Mouse (Mus musculus): ENCODE data around the gene Cog5.

Gene Cog5

DNA sequence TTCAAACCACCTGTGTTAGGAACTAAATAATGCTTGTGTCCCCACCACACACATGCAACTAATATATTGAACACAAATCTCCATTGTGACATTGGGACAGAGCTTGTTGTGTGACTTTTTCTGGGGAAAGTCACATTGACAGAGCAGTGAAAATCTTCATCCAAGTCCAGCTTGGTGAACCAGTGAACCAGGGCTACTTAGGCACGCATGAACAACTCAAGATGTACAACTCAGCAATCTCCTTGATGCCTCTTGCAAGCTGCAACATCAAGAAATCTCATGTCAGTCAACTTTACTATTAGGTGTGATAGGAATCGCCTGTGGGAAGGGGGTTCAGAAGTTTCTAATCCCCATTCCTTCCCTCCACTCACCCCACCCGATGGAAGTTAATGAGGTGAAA is 169.0 kb downstream of the Cog5 start:
- ATAC-seq (ENCODE audit: low TSS enrichment): no peak

DNA sequence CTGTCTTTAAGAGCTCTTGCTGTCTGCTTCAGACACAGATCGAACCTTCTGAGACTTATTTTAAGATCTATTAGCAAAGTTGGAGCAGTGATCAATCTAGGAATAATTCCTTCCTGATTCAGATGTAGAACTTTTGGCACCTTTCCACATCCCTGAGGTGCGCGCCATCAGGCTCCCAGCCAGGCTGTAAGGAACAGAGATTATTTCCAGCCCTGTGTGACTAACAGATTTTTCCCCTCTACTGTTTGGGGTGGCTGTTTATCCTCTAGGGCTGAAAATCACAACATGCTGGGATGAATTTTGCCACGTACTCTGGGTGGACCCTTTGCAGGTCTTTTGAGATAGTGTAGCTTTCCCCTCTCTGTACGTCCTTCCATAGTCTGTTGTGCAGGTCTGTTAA is 170.2 kb downstream of the Cog5 start:
- ATAC-seq (ENCODE audit: low TSS enrichment): no peak

DNA sequence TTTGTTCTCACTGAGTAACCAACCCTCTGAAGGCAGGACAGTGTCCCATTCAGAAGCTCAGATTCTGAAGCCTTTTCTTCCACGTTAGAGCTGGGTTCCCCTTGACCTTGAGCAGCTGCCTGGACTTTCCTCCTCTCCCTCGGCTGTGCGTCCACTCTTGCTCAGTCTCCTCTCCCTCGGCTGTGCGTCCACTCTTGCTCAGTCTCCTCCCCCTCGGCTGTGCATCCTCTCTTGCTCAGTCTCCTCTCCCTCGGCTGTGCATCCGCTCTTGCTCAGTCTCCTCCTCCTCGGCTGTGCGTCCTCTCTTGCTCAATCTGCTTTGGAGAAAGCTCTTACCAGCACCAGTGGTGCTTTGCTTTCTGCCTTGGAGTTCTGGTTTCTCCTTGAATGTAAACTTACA is 171.2 kb downstream of the Cog5 start:
- peak; percentile 97 for ATAC-seq (ENCODE audit: low TSS enrichment)

DNA sequence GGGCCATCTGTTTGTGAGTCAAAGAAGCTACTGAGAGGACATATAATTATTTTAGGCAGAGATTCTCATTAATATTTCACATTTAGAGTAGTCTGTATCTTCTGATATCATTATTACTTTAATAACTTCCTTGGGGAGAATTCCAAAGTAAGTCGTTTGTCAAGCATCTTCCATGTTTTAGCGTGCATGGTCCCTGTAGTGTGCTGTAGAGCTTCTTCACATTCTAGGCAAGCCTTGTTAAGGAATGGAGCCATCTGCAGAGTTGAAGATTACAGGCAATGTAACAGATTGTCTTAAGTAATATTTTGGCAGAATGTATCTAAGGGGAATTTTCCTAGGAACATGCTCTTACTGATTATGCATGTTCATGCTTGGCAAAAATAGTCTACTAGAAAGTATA is 171.8 kb downstream of the Cog5 start:
- peak; percentile 89 for ATAC-seq (ENCODE audit: low TSS enrichment)

DNA sequence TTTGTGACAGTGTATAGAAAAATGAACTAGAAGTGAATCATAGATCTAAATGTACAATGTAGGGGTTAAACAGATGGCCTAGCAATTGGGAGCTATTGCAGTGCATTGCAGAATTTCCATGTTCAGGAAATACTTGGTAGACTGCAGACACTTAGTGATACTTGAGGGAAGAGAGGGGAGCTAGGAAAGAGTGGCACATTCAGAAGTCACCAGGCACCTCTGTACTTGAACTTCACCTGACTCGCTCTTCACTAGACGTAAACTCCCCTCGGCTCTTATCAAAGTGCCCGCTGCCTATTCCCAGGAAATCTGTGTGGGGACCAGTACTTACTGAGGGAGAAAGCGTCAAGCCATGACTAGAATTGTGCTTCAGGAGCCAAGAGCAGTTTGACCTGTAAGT is 180.8 kb downstream of the Cog5 start:
- no peak for ATAC-seq (ENCODE audit: low TSS enrichment)

DNA sequence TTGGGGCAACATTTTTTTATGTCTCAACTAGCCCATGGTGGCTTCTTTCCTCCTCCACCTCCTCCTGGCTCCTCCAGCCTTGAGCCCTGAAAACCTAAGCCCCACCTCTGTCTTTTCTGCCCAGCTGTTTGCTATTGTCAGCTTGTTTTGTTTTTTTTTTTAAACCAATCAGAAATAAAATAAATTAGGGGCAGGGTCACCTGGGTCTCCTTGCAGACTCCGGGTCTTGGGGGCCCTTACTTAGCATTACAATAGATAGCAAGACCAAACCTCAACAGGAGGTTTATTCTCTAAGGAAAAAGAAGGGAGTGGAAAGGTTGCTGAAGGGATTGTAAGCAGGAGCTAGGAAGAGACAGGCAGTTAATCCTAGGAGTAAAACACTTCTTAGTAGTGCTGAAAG is 181.5 kb downstream of the Cog5 start:
- ATAC-seq (ENCODE audit: low TSS enrichment): no peak

DNA sequence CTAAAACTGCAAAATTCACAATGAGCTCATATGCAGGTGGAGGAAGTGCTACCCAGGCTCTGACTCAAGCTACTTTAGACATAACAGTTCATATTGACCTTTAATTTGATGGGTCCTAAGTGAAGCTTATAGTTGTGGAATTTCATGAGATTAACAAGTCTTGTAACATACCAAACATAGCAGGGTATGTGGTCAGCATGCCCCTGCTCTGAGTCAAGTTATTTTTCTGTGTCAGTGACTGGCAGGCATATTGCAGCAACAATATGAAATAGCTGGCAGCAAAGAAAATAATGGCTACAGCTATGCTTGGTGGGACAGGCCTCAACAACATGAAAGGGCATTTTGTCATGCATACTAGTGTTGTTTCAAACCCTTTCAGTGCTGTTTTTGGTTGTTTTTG is 183.9 kb downstream of the Cog5 start:
- ATAC-seq (ENCODE audit: low TSS enrichment): no peak

DNA sequence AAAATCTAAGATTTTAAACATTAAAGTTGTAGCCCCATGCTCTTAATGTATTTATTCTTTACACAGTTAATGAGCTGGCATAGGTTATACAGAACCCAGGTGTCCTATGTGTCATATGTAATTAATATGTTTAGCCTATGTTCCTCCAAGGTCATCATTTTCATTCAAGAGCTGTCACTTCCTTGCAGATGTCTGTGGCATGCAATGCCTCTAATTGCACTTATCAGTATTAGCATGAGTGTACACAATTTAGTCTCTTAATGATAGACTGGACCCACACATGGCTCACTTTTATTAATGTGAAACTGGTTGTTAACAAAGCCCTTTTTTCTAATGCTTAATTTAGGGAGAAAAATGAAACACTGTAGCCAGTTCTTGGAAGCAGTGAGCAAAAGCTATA is 184.6 kb downstream of the Cog5 start:
- no peak for ATAC-seq (ENCODE audit: low TSS enrichment)

DNA sequence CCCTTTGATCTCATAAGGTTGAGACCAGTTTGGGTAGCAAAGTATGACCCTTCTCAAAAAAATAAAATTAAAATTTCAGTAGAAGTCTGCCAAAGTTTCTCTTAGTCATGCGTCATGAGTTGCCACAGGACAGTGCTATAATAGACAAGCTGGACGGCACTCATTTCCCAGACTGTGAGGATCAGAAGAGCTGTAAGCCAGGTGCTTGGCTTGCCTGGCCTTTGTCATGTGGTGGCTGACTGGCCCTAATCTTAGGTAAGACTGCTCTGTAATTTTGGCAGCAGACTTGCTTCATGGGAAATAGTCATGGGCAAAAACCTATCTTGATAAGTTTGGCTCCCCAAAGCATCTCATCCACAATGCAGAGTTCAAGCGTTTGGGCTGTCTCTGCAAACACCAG is 191.4 kb downstream of the Cog5 start:
- no peak for ATAC-seq (ENCODE audit: low TSS enrichment)

DNA sequence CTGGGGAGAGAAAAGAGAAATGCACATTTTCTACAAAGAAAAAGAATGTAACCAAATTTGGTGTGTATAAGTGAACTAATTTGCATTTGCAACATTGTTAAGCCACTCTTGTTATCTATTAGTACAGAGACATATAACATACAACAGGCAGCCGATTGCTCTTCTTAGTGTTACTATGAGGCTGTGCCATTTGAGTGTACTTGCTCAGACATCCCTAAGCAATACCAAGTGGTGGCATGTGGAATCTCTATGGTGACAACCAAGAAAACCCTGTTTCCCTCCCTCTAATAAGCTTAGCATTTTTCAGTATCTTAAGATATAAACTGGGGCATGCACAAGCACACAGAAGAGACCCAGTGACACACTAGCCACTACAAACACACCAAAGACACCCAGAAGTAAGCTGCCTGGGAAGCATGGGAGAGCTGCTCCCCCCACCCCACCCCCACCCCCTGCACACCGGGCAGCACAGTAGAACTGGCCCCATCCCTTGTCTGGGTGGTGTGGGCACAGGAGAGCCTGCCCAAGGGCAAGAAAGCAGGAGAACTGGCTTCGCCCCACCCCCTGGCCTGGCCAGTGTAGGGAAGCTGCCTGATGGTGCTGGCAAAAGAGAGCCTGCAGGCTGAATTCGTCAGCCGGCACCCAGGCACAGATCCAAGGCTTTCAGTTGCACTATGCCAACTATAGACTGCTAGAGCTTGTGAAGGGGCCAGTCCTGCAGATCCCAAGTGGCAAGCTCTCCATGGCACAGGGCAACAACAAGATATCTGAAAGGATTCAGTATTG is 194.2 kb downstream of the Cog5 start:
- peak; percentile 96 for ATAC-seq (ENCODE audit: low TSS enrichment)

DNA sequence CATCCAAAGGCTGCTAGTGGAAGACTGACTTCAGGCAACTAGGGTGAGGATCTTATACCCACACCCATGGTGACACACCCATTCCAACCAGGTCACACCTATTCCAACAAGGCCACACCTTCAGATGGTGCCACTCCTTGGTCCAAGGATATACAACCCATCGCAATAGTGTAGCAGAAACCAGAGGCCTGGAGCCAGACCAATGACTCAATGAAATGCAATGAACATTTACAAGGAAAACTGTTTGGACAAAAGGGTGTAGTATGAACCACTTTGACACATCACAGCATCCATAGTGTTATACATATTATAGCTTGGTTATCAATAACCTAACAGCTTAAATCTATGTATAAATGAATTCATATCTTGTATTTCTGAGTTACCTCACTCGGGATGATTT is 194.9 kb downstream of the Cog5 start:
- no peak for ATAC-seq (ENCODE audit: low TSS enrichment)

DNA sequence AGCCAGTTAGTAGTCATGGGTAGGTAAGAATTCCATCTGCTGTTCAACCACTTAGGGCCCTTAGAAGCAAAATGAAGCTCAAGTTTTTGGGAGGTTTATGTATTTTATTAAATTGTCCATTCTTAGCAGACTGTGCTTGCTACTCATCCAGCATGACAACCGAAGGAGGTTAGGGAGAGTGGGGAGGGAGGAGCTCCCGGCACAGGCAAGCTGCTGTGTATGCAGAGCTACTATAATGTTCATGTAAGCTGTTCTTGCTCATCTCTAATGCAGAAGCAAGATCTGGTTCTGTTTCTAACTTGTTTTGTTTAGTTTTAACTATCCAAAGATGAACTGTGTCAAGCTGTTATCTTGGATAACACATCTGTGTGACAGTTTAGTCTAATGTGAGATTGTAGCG is 199.4 kb downstream of the Cog5 start:
- peak; percentile 70; the same call in 1 of the 2 replicates for ATAC-seq (ENCODE audit: low TSS enrichment)

DNA sequence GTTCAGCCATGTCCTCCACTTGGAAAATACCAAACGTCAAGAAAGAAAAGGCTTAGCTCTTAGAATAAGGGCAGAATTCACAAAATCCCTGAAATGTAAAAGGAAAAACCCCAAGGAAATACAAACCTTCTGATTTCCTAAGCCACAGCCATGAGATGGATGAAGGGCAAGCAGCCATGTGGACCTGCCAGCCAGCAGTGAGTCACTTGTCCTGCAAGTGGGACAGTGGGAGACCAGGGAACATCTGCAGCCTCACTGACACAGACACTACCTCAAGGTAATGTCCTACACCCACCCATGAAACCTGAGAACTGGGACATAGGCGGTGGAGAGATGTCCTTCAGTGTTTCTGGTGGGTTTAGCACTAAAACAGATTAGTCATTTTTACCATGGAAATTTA is 200.1 kb downstream of the Cog5 start:
- ATAC-seq (ENCODE audit: low TSS enrichment): peak; percentile 35; the same call in 1 of the 2 replicates

DNA sequence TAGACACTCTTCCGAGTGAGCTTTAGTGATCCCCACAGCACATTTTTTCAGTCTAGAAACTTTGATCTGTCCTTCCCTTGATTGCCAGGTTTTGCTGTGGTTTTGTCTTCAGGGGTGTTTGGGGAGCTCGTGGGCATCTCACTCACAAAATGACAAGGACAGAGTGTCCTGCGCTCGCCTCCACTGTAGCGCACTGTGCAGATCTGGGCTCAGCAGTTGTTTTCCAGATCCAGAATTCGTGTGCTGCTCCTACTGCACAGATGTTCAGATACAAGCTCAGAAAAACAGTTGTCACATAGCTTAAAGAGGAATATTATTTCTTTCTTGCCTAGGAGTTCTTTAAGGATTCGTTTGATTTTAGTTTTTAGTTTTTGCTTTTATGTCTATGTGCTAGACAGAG is 203.1 kb downstream of the Cog5 start:
- peak; percentile 74 for ATAC-seq (ENCODE audit: low TSS enrichment)

DNA sequence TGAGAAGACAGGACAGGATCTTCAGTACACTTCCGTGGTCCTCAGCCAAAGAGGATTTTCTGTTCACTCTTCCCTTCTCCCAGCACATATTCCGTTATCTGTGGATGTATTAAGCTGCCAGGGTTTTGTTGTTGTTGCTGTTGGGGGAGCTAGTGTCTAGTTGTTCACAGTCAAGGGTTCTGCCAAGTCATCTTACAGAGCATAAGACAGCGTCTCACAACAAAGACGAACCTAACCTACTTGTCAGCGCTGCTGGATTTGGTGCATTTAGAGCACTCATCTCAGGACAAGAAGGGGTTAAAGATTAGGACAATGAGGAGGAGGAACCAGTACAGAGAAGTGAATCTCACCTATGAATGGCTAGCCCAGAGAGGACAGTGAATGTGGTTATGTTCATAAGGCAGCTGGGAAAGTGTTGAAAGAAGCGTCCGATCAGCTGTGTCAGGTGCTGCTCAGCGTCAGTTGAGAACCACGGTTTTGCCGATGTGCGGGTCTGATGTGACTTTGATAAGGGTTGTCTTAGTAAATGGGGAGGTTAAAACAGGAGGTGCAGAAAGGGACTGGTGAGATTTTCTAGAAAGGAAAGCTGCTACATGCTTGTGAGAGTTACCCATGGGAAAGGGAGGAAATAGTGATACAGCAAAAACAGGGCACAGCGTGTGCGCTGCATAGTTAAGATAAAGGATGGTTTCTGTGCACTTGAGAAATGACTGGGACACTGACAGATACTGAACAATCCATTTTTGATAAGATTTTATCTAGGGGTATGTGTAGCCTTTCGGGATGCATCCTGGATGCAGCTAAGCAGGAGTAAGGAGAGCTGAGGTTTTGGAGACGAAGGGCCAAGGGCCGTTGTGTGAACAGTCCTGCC is 208.2 kb downstream of the Cog5 start:
- ATAC-seq (ENCODE audit: low TSS enrichment): no peak

DNA sequence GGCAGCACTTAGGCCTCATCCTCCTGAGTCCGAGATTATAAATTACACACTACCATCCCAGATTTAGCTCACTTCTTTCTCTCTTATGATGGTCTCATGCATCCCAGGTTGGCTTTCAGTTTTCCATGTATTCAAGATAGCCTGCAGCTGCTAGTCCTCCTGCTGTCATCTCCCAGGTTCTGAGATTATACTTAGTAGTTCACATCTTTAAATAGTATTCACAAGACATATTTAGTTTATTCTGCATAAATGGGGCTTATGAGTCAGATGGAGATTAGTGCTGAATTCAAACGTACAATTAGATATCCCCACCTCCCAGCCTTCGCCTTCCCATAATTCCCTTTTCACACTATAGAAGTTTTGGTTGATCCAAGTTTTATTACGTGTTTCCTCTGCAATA is 222.1 kb downstream of the Cog5 start:
- ATAC-seq (ENCODE audit: low TSS enrichment): peak; percentile 69

DNA sequence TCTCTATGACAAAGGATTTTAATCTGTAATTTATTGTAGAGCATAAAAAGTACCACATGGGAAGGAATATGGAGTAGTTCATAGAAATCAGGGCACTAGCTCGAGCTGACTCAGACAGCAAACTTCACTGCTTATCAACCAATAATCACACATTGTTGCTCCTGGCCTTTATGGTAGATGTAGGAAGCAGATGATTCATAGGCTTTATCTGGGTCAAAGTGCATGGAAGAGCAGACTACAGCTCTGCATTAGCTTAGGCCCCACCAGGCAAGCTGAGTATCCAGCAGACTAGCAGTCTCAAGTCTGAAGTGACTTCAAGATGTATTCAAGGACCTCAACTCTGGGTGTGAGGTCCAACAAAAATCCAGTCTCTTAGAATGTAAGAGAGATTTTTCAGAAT is 228.1 kb downstream of the Cog5 start:
- no peak for ATAC-seq (ENCODE audit: low TSS enrichment)

DNA sequence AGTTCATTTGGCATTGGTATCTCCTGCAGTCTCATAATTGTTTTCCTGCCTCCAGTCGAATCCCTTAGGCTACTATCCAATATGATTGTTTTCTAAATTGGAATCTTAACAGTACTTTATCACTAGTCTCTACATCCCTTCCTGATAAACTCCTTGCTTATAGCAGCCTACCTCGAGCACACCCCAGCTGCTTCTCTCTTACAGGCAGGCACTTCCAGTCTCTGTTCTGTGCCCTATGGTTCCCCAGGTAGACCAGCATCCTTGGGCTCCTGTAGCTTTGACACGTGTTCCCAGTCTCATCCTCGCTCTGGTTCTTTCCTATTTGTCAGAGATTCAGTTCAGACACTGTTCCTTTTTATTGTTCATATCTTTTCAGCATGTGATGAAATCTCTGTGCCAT is 229.7 kb downstream of the Cog5 start:
- ATAC-seq (ENCODE audit: low TSS enrichment): no peak

DNA sequence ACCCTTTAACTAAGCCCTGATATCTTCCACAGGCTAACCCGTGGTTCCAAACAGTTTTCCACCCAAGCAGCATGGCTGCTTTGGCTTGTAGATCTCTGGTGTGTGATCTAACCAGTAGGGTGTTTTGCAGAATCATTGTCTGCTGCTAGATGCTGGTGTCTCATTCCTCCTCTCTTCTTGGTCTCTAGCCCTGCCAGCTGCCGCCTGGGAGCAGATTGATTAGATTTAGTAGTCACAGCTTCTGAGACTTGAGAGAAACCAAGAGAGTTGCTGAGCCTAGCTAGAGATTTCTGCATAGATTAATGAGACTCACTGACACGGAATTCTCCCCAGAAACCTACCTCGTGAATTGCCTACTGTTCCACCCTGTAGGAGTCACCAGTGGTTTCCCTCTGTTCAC is 230.4 kb downstream of the Cog5 start:
- peak; percentile 45 for ATAC-seq (ENCODE audit: low TSS enrichment)

DNA sequence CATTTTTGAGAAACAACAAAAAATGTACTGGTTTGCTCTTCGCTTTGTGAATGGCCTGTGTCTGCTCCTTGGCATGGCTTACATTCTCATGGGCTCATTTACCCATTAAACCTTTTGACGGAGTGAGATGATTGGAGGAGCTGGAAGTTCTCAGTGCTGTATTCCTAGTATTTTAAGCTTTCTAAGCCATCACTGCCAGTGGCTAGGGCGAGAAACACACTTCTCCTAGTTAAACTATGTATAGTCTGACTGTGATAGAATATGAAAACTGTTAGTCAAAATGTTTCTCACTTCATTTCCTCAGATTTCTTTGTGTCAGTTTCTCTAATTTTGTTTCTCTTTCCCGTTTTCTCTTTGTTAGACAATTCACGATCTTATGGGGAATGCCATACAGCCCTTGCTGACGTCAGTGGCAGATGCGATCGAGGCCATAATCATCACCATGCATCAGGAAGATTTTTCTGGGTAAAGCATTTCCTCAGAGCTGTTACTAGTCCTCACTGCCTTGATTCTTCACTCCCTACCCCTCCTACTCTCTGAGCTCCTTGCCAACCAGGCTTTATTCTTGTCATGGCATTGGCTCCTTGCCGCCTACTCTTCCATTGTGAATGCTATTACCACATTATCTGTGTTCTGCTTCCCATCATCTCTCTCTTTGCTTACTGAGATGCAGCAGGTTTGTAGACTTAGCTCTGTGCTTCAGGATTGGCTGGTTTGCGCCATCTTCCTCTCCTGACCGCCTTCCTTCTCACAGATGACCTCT is 231.4 kb downstream of the Cog5 start:
- ATAC-seq (ENCODE audit: low TSS enrichment): peak; percentile 90

DNA sequence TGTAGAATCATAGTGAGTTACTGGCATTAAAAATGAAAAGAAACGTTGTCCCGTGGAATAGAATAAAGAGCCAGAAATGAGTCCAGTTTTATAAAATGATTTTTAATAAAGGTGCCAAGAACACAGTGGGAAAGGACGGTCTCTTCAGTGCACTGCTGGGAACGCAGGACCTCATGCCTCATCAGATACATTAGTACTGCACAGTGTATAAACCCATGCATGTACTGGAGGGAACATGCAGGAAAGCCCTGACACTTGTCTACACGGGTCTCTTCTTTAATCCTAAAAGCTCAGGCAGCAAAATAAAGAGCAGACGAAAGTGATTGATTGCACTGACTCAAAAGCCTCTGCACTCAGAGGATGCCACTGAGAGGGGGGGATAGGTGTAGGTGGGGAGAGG is 236.0 kb downstream of the Cog5 start:
- ATAC-seq (ENCODE audit: low TSS enrichment): no peak

DNA sequence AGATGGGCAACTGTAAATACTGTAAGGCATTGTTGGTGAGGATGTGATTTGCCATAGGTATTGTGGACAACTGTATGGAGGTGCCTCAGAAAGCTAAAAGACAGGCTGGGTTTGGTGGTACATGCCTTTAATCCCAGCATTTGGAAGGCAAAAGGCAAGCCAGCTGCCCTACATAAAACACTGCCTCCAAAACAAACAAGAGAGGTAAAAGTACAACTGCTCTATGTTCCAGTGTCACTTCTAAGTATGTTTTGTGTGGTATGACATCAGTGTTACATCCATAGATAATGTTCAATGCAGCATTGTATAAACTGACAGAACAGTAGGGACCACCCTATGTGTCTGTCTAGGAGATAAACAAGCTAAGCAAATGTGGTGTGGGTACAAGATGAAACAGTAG is 237.4 kb downstream of the Cog5 start:
- no peak for ATAC-seq (ENCODE audit: low TSS enrichment)
